ENCODE assay signal across 8 mouse cellular contexts in the genomic region with DNA sequence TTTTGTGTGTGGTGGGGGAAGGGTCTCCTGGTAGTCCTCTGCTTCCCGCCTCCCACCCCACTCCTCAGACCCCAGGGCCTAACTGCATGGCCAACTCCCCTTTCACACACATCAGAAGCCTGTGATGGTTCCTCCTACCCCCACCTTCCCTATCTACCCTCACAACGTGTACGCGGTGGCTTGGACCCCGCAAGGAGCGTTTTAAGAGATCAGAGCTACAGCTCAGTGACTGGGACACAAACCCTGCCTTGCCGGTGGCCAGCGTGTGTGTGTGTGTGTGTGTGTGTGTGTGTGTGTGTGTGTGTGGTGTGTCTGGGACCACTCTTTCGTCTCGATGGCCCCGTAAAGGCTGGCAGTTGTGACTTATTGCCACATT. TPM values are rescaled to one million over a fixed set of nuclear protein-coding genes. Genes with fewer than 3 reads are reported as not detected.
A peak's percentile ranks its signal among the peaks of the same experiment; 100 is the strongest.
DNase-seq lines count a peak whose midpoint lies in the region; ATAC-seq and TF ChIP-seq lines count a peak whose summit lies in the region.

No protein-coding gene starts in this region.

- no peak for TF ChIP-seq CTCF in heart, postnatal 0 days (IDR thresholded peaks at IDR 0.05; ENCODE audit: low read depth)

- no peak for DNase-seq in heart, postnatal 0 days (ENCODE audit: low spot score)
- DNase-seq in heart, postnatal 14 days = no peak
- DNase-seq in R1 (ENCODE audit: low read depth, low spot score) = peak; percentile 49
- DNase-seq in mesoderm, embryonic 11.5 days (ENCODE audit: low read depth, low spot score) = peak; percentile 8
- no peak for DNase-seq in thymus, postnatal 36 days
- no peak for DNase-seq in spleen, postnatal 4 days (ENCODE audit: low spot score in 2 of 2)
- no peak for DNase-seq in cerebellum, adult 11 months

- peak overlapping the region; percentile 71 for H3K4me3 ChIP-seq in heart, postnatal 0 days (ENCODE audit: low read depth, low read length)

- WGBS in heart, postnatal 0 days = 21% methylated on average over 11 of the region's 11 CpGs

- H3K4me1 ChIP-seq in heart, postnatal 0 days (ENCODE audit: control insufficient read depth, insufficient read depth) = peaks cover 5% of the 10 kb centered on the region; the same call in 1 of the 2 replicates

- peaks cover 18% of the 10 kb centered on the region; the same call in 1 of the 2 replicates for H3K27me3 ChIP-seq in heart, postnatal 0 days (ENCODE audit: control insufficient read depth, insufficient read depth, low read length)

- ATAC-seq in heart, postnatal 0 days (ENCODE audit: insufficient read depth, low read depth) = 0 out of 2 replicates have a peak, but pooled peaks have one; percentile 10
- ATAC-seq in granulocyte monocyte progenitor cell, adult 5-6 weeks (replicated peaks; ENCODE audit: poor library complexity, severe bottlenecking) = peak; percentile 26; the same call in 1 of the 2 replicates

- H3K9me3 ChIP-seq in heart, postnatal 0 days (replicated peaks; ENCODE audit: control insufficient read depth, low read length) = no peaks in the 10 kb centered on the region

- peak overlapping the region; percentile 100 for H3K4me2 ChIP-seq in heart, postnatal 0 days (ENCODE audit: low read depth, low read length)

- no peak overlapping the region for H3K27ac ChIP-seq in heart, postnatal 0 days (ENCODE audit: low read depth)

- H3K9ac ChIP-seq in heart, postnatal 0 days (replicated peaks; ENCODE audit: low read depth, low read length) = peak overlapping the region; percentile 53; the same call in 1 of the 2 replicates

- intact Hi-C loops in heart, postnatal 14 days (cut with DNase I) = no loop called here

- H3K36me3 ChIP-seq in heart, postnatal 0 days (replicated peaks; ENCODE audit: control insufficient read depth, insufficient read depth, low read length) = no peaks in the 10 kb centered on the region

- no peak for TF ChIP-seq EP300 in heart, postnatal 0 days (IDR thresholded peaks at IDR 0.05; ENCODE audit: low read depth)

RNA-seq across cellular contexts. Expression of a gene that starts 1.2 kb away (rescaled TPM):
- total RNA-seq in heart, postnatal 0 days (2014; rRNA removed; ENCODE audit: low replicate concordance) = 2.1 and 7.9 TPM in 2 replicates
- polyA plus RNA-seq in heart, postnatal 0 days (2015; fragmentation: Nextera tagmentation; extraction: Ambion mirVana) = 0.33 and 0.43 TPM in 2 replicates
- total RNA-seq in heart, postnatal 14 days (2021) = 1 to 10 TPM in 1 of 2 experiments, under 1 TPM in 1; 0.37 to 1.8 TPM
- total RNA-seq in granulocyte monocyte progenitor cell, adult 5-6 weeks (2014; fragmentation: Nextera tagmentation) = 0.19 and 0.82 TPM in 2 replicates
- total RNA-seq in granulocyte monocyte progenitor cell, adult 5-6 weeks (2017) = 0.13 TPM in 1 of 2 replicates, not detected in the other

RNA-seq across cellular contexts. Expression of a gene that starts 20.5 kb away (rescaled TPM):
- total RNA-seq in heart, postnatal 0 days (2014; rRNA removed; ENCODE audit: low replicate concordance) = 1.3 and 1.9 TPM in 2 replicates
- 2.0 and 2.3 TPM in 2 replicates for polyA plus RNA-seq in heart, postnatal 0 days (2015; fragmentation: Nextera tagmentation; extraction: Ambion mirVana)
- total RNA-seq in heart, postnatal 14 days (2021) = under 1 TPM; 0.43 to 0.51 TPM
- not detected in 2 replicates for total RNA-seq in granulocyte monocyte progenitor cell, adult 5-6 weeks (2014; fragmentation: Nextera tagmentation)
- 0.43 TPM in 1 of 2 replicates, not detected in the other for total RNA-seq in granulocyte monocyte progenitor cell, adult 5-6 weeks (2017)

RNA-seq across cellular contexts. Expression of a gene that starts 32.9 kb away (rescaled TPM):
- 26.8 and 27.0 TPM in 2 replicates for total RNA-seq in heart, postnatal 0 days (2014; rRNA removed; ENCODE audit: low replicate concordance)
- 20.0 TPM in 2 replicates for polyA plus RNA-seq in heart, postnatal 0 days (2015; fragmentation: Nextera tagmentation; extraction: Ambion mirVana)
- 10 to 100 TPM; 18.4 to 19.3 TPM for total RNA-seq in heart, postnatal 14 days (2021)
- 33.1 and 35.2 TPM in 2 replicates for total RNA-seq in granulocyte monocyte progenitor cell, adult 5-6 weeks (2014; fragmentation: Nextera tagmentation)
- 44.9 and 51.3 TPM in 2 replicates for total RNA-seq in granulocyte monocyte progenitor cell, adult 5-6 weeks (2017)

RNA-seq across cellular contexts. Expression of a gene that starts 33.1 kb away (rescaled TPM):
- total RNA-seq in heart, postnatal 0 days (2014; rRNA removed; ENCODE audit: low replicate concordance) = 2.4 and 14.4 TPM in 2 replicates
- polyA plus RNA-seq in heart, postnatal 0 days (2015; fragmentation: Nextera tagmentation; extraction: Ambion mirVana) = 112 and 121 TPM in 2 replicates
- total RNA-seq in heart, postnatal 14 days (2021) = 10 to 100 TPM; 61.7 to 66.4 TPM
- total RNA-seq in granulocyte monocyte progenitor cell, adult 5-6 weeks (2014; fragmentation: Nextera tagmentation) = 118 and 132 TPM in 2 replicates
- total RNA-seq in granulocyte monocyte progenitor cell, adult 5-6 weeks (2017) = 141 and 273 TPM in 2 replicates

RNA-seq across cellular contexts. Expression of a gene that starts 37.1 kb away (rescaled TPM):
- total RNA-seq in heart, postnatal 0 days (2014; rRNA removed; ENCODE audit: low replicate concordance) = not detected in 2 replicates
- polyA plus RNA-seq in heart, postnatal 0 days (2015; fragmentation: Nextera tagmentation; extraction: Ambion mirVana) = not detected in 2 replicates
- total RNA-seq in heart, postnatal 14 days (2021) = not detected
- total RNA-seq in granulocyte monocyte progenitor cell, adult 5-6 weeks (2014; fragmentation: Nextera tagmentation) = not detected in 2 replicates
- total RNA-seq in granulocyte monocyte progenitor cell, adult 5-6 weeks (2017) = not detected in 2 replicates

Comparison
In these comparisons a context has a peak if more than half of its experiments do, and no peak if none do; other contexts are left out.
1. DNase-seq: peak in R1 (single experiment) and mesoderm, embryonic 11.5 days (single experiment); none in heart, postnatal 0 days (single experiment), heart, postnatal 14 days (0 of 2), thymus, postnatal 36 days (0 of 2), spleen, postnatal 4 days (0 of 2) and cerebellum, adult 11 months (single experiment).